Mouse (Mus musculus) liver, postnatal 0 days (tissue): ENCODE results near the gene Rslcan18. TPM values are rescaled to one million over a fixed set of nuclear protein-coding genes. Genes with fewer than 3 reads are reported as not detected.

Experiments used
- ATAC-seq: fragments of 200-750 bp; cut with Nextera tagmentation; 2 replicates; pipeline ENCODE4 v1.8.0; 2017; ENCODE audit warnings: mild to moderate bottlenecking, moderate library complexity
- DNase-seq: peaks from one replicate; pipeline ENCODE4 v3.0.0-alpha.2; 2016
- H3K27ac ChIP-seq: fragments of 300-500 bp; sonication (generic); 2 replicates; pipeline ENCODE4 v1.5.1; 2014; ENCODE audit warnings: antibody characterized with exemption, moderate library complexity, mild to moderate bottlenecking, low read depth
- H3K27me3 ChIP-seq: fragments of 300-500 bp; sonication (generic); 2 replicates; pipeline ENCODE4 v1.6.1; 2014; ENCODE audit warnings: low read length, control low read depth, mixed read lengths; ENCODE audit not compliant: insufficient read depth
- H3K36me3 ChIP-seq: fragments of 300-500 bp; sonication (generic); replicated peaks from 2 replicates; pipeline ENCODE4 v1.6.1; 2014; ENCODE audit warnings: mild to moderate bottlenecking, control low read depth, low read length, moderate library complexity, mixed read lengths; ENCODE audit not compliant: insufficient read depth
- H3K4me1 ChIP-seq: fragments of 300-500 bp; sonication (generic); 2 replicates; pipeline ENCODE4 v1.6.1; 2014; ENCODE audit warnings: antibody characterized with exemption, mild to moderate bottlenecking, control low read depth; ENCODE audit not compliant: insufficient read depth
- H3K4me2 ChIP-seq: fragments of 300-500 bp; sonication (generic); 2 replicates; pipeline ENCODE4 v1.6.1; 2014; ENCODE audit warnings: low read depth, mild to moderate bottlenecking, low read length, moderate library complexity, mixed read lengths
- H3K4me3 ChIP-seq: fragments of 300-500 bp; sonication (generic); 2 replicates; pipeline ENCODE4 v1.5.1; 2014; ENCODE audit warnings: low read depth, low read length
- H3K9ac ChIP-seq: fragments of 300-500 bp; sonication (generic); replicated peaks from 2 replicates; pipeline ENCODE4 v1.6.1; 2014; ENCODE audit warnings: mild to moderate bottlenecking, moderate library complexity
- H3K9me3 ChIP-seq: fragments of 300-500 bp; sonication (generic); 2 replicates; pipeline ENCODE4 v1.6.1; 2016; ENCODE audit warnings: mild to moderate bottlenecking, control low read depth, low read length, mixed read lengths
- CTCF ChIP-seq: sonication (generic); IDR thresholded peaks from 2 replicates; pipeline ENCODE4 v1.5.1; 2016; ENCODE audit warnings: antibody characterized with exemption, low read depth
- EP300 ChIP-seq: IDR thresholded peaks from 2 replicates; pipeline ENCODE4 v1.6.1; 2016; ENCODE audit warnings: antibody characterized with exemption, low read depth, mild to moderate bottlenecking
- WGBS: fragments of 180-500 bp; shearing (Covaris S2); extraction: QIAGEN DNeasy Blood & Tissue Kit; methylation state at CpG from one replicate; pipeline ENCODE4 v1.1.7; 2014; ENCODE audit not compliant: insufficient replicate concordance; 5-methylcytosine and 5-hydroxymethylcytosine counted together
- polyA plus RNA-seq: library from polyadenylated mRNA; unstranded; fragments of >200 nt; fragmentation: Nextera tagmentation; extraction: Ambion mirVana; gene quantifications from 2 replicates; pipeline ENCODE4 v1.2.1, GENCODE M21; 2015

The Rslcan18 gene
- polyA plus RNA-seq, 1 experiment from 2014 or later = 0.13 TPM

- Histone ChIP-seq H3K4me1 (peaks cover 8% of the 10 kb centered on the region), H3K9ac (peak overlapping the region; percentile 67), H3K27ac (peak overlapping the region; percentile 85), H3K27me3 (no peaks in the 10 kb centered on the region), H3K9me3 (no peaks in the 10 kb centered on the region), H3K36me3 (no peaks in the 10 kb centered on the region), H3K4me3 (peak overlapping the region; percentile 68), H3K4me2 (peak overlapping the region; percentile 76)
- peak; percentile 100 for ATAC-seq
- peak; percentile 86 for DNase-seq
- TF ChIP-seq EP300 (no peak), CTCF (no peak)
- under 1% methylated on average over 24 of the region's 24 CpGs for WGBS
Observed at GRCm38 (mm10) chr13:67081142-67081713, 34.8 kb downstream of the Rslcan18 start.

GRCm38 (mm10) chr13:67077244-67077643, 38.8 kb downstream of the Rslcan18 start:
- 0 out of 2 replicates have a peak, but pooled peaks cover 2% of the 10 kb centered on the region for H3K9me3 ChIP-seq
- no peak overlapping the region for H3K27ac ChIP-seq
- H3K27me3 ChIP-seq = no peaks in the 10 kb centered on the region
- no peak for ATAC-seq
- no peak overlapping the region for H3K9ac ChIP-seq
- H3K4me3 ChIP-seq = no peak overlapping the region
- peaks cover 7% of the 10 kb centered on the region for H3K4me1 ChIP-seq
- WGBS = 90% methylated on average over 2 of the region's 2 CpGs
- TF ChIP-seq CTCF (no peak), EP300 (no peak)
- H3K36me3 ChIP-seq = peaks cover 12% of the 10 kb centered on the region; the same call in 1 of the 2 replicates
- DNase-seq = no peak
- H3K4me2 ChIP-seq = no peak overlapping the region

GRCm38 (mm10) chr13:67072786-67073185, 43.3 kb downstream of the Rslcan18 start:
- 87% methylated on average over 2 of the region's 2 CpGs for WGBS
- Histone ChIP-seq H3K4me3 (no peak overlapping the region), H3K27me3 (no peaks in the 10 kb centered on the region), H3K9me3 (peaks cover 17% of the 10 kb centered on the region), H3K9ac (no peak overlapping the region), H3K4me1 (no peaks in the 10 kb centered on the region), H3K36me3 (peaks cover 17% of the 10 kb centered on the region), H3K27ac (no peak overlapping the region), H3K4me2 (no peak overlapping the region)
- ATAC-seq (no peak), DNase-seq (no peak)
- TF ChIP-seq EP300 (no peak), CTCF (no peak)

GRCm38 (mm10) chr13:67065386-67065785, 50.7 kb downstream of the Rslcan18 start:
- Histone ChIP-seq H3K9ac (no peak overlapping the region), H3K9me3 (peaks cover 10% of the 10 kb centered on the region), H3K4me2 (no peak overlapping the region), H3K36me3 (peaks cover 4% of the 10 kb centered on the region), H3K4me3 (no peak overlapping the region), H3K4me1 (peaks cover under 1% of the 10 kb centered on the region; the same call in 1 of the 2 replicates), H3K27me3 (no peaks in the 10 kb centered on the region), H3K27ac (no peak overlapping the region)
- WGBS = 84% methylated on average over 8 of the region's 8 CpGs
- DNase-seq (no peak), ATAC-seq (no peak)
- TF ChIP-seq CTCF (no peak), EP300 (no peak)

DNA sequence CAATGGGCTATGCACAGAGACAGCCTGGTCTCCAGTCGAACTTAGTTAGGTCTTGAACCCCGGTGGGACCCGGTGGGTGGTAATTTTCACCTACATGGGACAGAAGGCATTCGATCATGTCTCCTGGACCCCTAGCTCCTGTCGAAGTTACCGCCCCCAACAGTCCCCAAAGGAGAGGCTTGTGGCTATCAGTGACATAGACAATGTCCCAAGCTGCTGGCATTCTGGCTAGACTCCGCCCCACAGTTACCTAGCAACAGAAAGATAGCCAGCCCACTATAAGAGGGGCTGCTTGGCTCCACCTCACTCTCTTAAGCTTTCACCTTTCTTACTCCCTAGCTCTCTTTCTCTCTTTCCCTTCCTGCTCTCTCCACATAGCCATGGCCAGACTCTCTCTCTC, 53.6 kb downstream of the Rslcan18 start:
- no peak overlapping the region for H3K4me3 ChIP-seq
- no peak for ATAC-seq
- WGBS = 62% methylated on average over 7 of the region's 7 CpGs
- peaks cover 5% of the 10 kb centered on the region; the same call in 1 of the 2 replicates for H3K4me1 ChIP-seq
- no peak overlapping the region for H3K4me2 ChIP-seq
- no peak for DNase-seq
- H3K27ac ChIP-seq = no peak overlapping the region
- TF ChIP-seq CTCF = no peak
- no peak for TF ChIP-seq EP300
- no peaks in the 10 kb centered on the region for H3K36me3 ChIP-seq
- H3K9me3 ChIP-seq = no peaks in the 10 kb centered on the region
- no peak overlapping the region for H3K9ac ChIP-seq
- H3K27me3 ChIP-seq = no peaks in the 10 kb centered on the region

DNA sequence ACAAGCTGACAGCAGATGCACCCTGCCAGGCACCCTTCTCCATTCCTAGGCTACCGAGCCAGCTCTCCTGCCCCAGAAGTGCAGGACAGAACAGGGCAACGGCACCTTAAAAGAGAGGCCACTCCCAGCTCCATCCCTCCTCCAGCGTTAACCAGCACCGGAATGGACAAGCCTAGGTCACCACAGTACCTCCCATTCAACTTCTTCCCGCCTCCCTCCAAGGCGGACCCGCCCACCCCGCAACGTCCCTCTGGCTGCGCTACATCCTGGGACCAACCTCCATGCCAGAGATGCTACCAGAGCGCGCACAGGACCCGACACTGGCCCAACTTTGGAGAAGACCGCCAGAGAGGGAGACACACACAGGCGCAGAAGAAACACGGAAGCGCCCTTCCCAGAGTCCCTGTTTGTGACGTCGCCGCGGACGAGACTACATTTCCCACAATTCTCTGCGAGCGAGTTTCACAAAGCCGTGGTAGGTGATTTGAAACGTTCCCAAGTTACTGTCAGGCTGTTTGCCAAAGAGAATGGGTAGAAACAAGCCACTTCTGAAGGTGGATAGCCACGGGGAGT, 55.2 kb downstream of the Rslcan18 start, which contains the start of gene Zfp712:
Zfp712 (minus strand) TSS at position 385 of the 573 bp plus-strand sequence.
- H3K36me3 ChIP-seq = no peaks in the 10 kb centered on the region
- ATAC-seq (peak; percentile 98), DNase-seq (peak; percentile 90)
- H3K4me3 ChIP-seq = peak within 1 kb of the TSS; percentile 83
- H3K27me3 ChIP-seq = no peaks in the 10 kb centered on the region
- no peaks in the 10 kb centered on the region for H3K9me3 ChIP-seq
- H3K4me2 ChIP-seq = peak within 1 kb of the TSS; percentile 90
- TF ChIP-seq CTCF = no peak
- 0 out of 2 replicates have a peak, but pooled peaks have one; percentile 9 for TF ChIP-seq EP300
- peaks cover 5% of the 10 kb centered on the region; the same call in 1 of the 2 replicates for H3K4me1 ChIP-seq
- peak within 1 kb of the TSS; percentile 70 for H3K9ac ChIP-seq
- peak within 1 kb of the TSS; percentile 90 for H3K27ac ChIP-seq
- WGBS = under 1% methylated on average over 27 of the region's 27 CpGs
